Mouse (Mus musculus): Measurements from ENCODE around the gene Slc35f1.

- TF ChIP-seq GATA1 (IDR thresholded peaks at IDR 0.05; ENCODE audit: low read length): no peak
- TF ChIP-seq TAL1 (IDR thresholded peaks at IDR 0.05; ENCODE audit: low read length): no peak
Observed at GRCm38 (mm10) chr10:52878093-52878801, 187.9 kb downstream of the Slc35f1 start.

All from erythroblast, embryonic 14.5 days (primary cell).